Mouse (Mus musculus): ENCODE results near the gene Gramd1b. TPM values are rescaled to one million over a fixed set of nuclear protein-coding genes. Genes with fewer than 3 reads are reported as not detected.

Gramd1b gene
- 188 and 204 TPM in 2 replicates for polyA plus RNA-seq (2012; rRNA removed)

DNA sequence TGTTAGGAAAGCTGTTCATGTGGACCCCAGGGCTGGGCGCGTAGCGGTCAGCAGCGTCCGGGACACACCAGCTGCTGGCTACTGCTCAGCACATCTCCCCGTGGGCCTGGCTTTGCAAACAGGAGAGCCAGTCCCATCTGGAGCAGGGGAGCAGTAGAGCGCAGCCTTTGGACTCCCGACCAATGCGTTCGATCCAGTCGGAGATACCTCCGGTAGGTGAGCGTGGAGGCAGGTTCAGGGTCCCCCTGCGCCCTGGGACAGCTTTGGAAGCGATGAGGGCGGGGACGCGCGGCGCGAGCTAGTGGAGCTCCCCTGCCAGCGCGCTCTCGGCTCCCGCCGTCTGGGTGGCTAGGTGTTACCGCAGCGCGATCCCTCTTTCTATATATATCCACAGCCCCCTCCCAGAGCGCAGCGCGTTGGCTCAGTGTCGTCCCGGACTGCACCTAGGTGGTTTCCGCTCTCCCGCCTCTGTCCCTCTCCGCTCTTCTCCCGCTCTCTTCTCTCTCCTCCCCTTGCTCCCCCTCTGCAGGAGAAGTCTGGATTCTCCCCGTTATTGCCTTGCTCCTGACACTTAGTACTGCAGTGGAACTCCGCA lies at the start of gene Gramd1b:
Gene Gramd1b (minus strand): TSS at position 357 of the 595 bp plus-strand sequence.
- Histone ChIP-seq H3K4me3 (replicated peaks; ENCODE audit: insufficient read depth, low read depth, low read length) (peak within 1 kb of the TSS; percentile 94), H3K27ac (ENCODE audit: insufficient read depth, low read length) (peak within 1 kb of the TSS; percentile 96), H3K4me1 (ENCODE audit: control insufficient read depth, insufficient read depth, low read length) (peaks cover 3% of the 10 kb centered on the region; the same call in 1 of the 2 replicates), H3K27me3 (ENCODE audit: control insufficient read depth, insufficient read depth, low read length) (no peaks in the 10 kb centered on the region)
- no peak for TF ChIP-seq CTCF (IDR thresholded peaks at IDR 0.05; ENCODE audit: borderline replicate concordance, insufficient read depth, low read depth, low read length)
- peak; percentile 47; the same call in 1 of the 2 replicates for TF ChIP-seq POLR2A (IDR thresholded peaks at IDR 0.05; ENCODE audit: borderline replicate concordance, insufficient read depth, low read length)
- WGBS = under 1% methylated on average over 40 of the region's 40 CpGs
- peak; percentile 73 to 75 for DNase-seq

DNA sequence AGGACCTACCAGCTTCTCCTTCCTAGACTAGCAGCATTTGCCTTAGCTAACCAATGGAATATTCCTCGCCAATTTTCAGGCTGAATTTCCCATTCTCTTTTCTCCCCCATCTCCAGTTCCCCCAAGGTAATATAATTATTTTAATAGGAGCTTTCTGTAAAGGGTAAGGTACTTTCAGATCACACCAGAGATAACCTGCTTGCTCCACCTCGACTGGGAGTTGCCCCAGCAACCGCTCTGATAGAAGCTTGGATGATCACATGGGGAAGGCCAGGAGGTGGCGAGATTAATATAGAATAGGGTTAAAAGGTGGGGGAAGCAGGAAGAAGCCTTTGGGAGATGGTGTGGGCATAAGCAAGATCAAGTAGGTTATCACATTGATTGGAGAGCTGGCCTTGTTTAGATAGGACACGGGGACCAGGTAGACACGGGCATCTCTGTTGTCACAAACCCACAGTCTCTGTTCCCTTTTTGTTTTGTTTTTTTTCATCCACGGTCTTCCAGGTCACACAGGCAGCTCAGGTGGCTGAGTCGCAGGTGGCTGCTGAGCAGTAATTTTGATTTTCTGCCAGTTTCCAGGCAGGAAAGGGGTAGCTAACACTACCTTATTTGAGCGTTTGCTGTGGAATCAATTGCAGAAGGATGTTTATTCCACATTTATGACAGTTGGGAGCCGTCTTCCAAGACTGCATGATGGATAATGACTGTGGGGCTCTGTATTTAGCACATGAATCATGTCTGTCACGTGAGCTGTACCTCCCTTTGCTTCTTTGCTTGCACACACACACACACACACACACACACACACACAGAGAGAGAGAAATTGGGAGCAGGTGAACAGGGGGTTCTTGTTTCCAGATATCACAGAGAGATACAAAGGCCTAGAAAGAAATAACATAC lies 47.8 kb upstream of the Gramd1b start:
- TF ChIP-seq POLR2A (IDR thresholded peaks at IDR 0.05; ENCODE audit: borderline replicate concordance, insufficient read depth, low read length) (no peak), CTCF (IDR thresholded peaks at IDR 0.05; ENCODE audit: borderline replicate concordance, insufficient read depth, low read depth, low read length) (no peak)
- Histone ChIP-seq H3K4me3 (replicated peaks; ENCODE audit: insufficient read depth, low read depth, low read length) (no peak overlapping the region), H3K27me3 (ENCODE audit: control insufficient read depth, insufficient read depth, low read length) (no peaks in the 10 kb centered on the region), H3K4me1 (ENCODE audit: control insufficient read depth, insufficient read depth, low read length) (peaks cover 15% of the 10 kb centered on the region; the same call in 1 of the 2 replicates), H3K27ac (ENCODE audit: insufficient read depth, low read length) (peak overlapping the region; percentile 69)
- peak; percentile 48 to 53 for DNase-seq
- WGBS = 29% methylated on average over 11 of the region's 11 CpGs

DNA sequence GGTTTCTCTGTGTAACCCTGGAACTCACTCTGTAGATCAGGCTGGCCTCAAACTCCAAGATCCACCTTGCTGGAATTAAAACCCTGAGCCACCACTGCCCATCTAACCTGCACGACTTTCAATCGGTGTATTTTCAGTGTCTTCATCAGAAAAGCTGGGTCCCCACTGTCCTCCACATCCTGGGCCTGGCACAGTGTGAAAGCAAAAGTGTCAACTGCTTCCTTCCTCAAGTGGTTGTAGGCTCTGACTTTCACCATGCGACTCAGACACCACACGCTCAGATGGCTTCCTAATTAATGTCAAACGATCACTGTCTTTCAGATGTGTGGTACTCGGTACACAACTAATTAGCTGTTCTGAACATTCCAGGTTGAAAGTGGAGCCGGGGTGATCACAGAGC lies 45.9 kb upstream of the Gramd1b start:
- Histone ChIP-seq H3K27ac (ENCODE audit: insufficient read depth, low read length) (no peak overlapping the region), H3K27me3 (ENCODE audit: control insufficient read depth, insufficient read depth, low read length) (no peaks in the 10 kb centered on the region), H3K4me1 (ENCODE audit: control insufficient read depth, insufficient read depth, low read length) (peaks cover 11% of the 10 kb centered on the region; the same call in 1 of the 2 replicates), H3K4me3 (replicated peaks; ENCODE audit: insufficient read depth, low read depth, low read length) (no peak overlapping the region)
- TF ChIP-seq CTCF (IDR thresholded peaks at IDR 0.05; ENCODE audit: borderline replicate concordance, insufficient read depth, low read depth, low read length) (no peak), POLR2A (IDR thresholded peaks at IDR 0.05; ENCODE audit: borderline replicate concordance, insufficient read depth, low read length) (no peak)
- 90% methylated on average over 7 of the region's 7 CpGs for WGBS
- DNase-seq = no peak

DNA sequence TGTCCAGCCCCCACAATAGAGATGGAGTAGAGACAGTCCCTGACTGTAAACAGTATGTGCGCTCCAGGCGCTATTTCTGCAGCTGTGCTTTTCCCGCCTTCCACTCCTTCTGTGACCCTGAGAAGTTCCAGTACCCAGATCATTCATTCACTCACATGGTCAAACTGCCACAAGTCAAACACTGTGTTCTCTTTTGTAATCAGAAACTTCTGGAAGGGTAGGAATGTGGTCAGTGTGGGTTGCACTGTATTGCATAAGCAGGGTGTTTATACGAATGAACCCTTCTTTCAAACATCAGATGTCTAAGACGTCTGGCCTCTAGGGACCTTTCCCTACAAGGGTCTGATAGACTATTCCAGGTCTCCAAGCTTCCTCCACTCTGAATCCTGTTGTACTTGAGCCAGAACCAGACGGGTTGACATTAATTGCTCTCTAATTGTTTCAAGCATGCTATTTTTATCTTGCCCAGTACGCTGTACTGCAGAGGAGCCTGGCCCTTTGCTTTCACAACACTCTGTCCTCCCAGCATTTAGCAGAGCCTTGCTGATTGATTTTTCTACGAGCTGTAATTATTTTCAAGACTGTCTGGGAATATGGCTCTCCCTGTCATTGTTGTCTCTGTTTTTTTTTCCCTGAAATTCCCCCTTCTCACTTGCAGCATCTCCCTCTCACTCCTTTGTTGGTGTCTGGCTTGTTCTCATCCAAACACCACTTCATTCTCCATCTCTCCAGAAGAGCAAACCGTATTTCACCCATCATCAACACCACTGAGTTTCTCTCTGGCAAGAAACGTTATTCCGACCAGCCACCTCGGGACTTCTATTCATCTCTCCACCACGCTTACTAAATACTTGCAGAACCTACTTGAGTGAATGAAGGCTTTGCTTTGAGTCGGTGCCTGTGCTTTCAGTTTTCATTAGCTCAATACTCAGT lies 44.1 kb upstream of the Gramd1b start:
- TF ChIP-seq CTCF (IDR thresholded peaks at IDR 0.05; ENCODE audit: borderline replicate concordance, insufficient read depth, low read depth, low read length) (no peak), POLR2A (IDR thresholded peaks at IDR 0.05; ENCODE audit: borderline replicate concordance, insufficient read depth, low read length) (no peak)
- peaks cover 11% of the 10 kb centered on the region; the same call in 1 of the 2 replicates for H3K4me1 ChIP-seq (ENCODE audit: control insufficient read depth, insufficient read depth, low read length)
- H3K27me3 ChIP-seq (ENCODE audit: control insufficient read depth, insufficient read depth, low read length) = no peaks in the 10 kb centered on the region
- WGBS = 51% methylated on average over 14 of the region's 14 CpGs
- no peak overlapping the region for H3K27ac ChIP-seq (ENCODE audit: insufficient read depth, low read length)
- no peak overlapping the region for H3K4me3 ChIP-seq (replicated peaks; ENCODE audit: insufficient read depth, low read depth, low read length)
- DNase-seq = peak in 1 of 2 experiments; percentile 53

DNA sequence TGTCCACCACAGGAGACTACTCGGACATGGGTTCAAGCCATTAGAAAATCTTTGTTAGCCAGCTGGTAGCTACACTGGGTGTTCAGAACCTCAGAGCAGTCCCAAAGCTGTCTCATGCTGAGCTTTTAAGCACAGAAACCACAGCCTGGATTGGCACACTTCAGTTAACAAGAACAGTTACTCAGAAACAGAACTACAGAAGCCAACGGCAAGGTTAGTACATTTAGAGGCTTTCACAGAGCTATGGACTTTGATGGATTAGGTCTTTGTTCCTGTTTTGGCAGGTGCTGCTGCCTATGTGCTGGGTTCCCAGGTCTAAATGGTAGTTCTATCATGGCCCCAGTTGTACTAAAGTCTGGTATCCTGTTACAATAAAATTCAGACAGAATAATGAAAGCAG lies 40.1 kb upstream of the Gramd1b start:
- WGBS = 54% methylated on average over 2 of the region's 2 CpGs
- TF ChIP-seq CTCF (IDR thresholded peaks at IDR 0.05; ENCODE audit: borderline replicate concordance, insufficient read depth, low read depth, low read length) (no peak), POLR2A (IDR thresholded peaks at IDR 0.05; ENCODE audit: borderline replicate concordance, insufficient read depth, low read length) (no peak)

DNA sequence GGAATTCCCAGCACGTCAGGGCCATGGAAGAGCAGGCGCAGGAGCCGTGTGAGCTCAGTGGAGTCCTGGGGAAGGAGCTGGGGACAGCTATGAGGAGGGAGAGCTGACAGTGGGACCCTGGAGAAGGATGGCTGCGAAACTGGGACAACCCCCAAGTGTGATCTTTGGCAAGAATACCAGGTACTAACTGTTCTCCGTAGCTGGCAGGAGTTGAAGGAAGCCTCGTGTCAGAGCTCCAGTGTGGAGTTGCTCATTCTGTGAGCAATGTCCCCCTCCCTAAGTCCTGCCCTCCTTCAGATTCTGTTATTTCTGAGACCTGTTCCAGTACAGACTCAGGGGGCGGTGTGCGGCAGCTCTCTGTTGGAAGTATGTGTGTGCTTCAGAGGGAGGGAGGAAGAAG lies 36.9 kb upstream of the Gramd1b start:
- H3K27ac ChIP-seq (ENCODE audit: insufficient read depth, low read length) = no peak overlapping the region

More for the DNA sequence above, 40.1 kb upstream of the Gramd1b start:
- no peak overlapping the region for H3K4me3 ChIP-seq (replicated peaks; ENCODE audit: insufficient read depth, low read depth, low read length)
- H3K4me1 ChIP-seq (ENCODE audit: control insufficient read depth, insufficient read depth, low read length) = peaks cover 6% of the 10 kb centered on the region; the same call in 1 of the 2 replicates
- DNase-seq = no peak
- H3K27me3 ChIP-seq (ENCODE audit: control insufficient read depth, insufficient read depth, low read length) = no peaks in the 10 kb centered on the region
- no peak overlapping the region for H3K27ac ChIP-seq (ENCODE audit: insufficient read depth, low read length)

DNA sequence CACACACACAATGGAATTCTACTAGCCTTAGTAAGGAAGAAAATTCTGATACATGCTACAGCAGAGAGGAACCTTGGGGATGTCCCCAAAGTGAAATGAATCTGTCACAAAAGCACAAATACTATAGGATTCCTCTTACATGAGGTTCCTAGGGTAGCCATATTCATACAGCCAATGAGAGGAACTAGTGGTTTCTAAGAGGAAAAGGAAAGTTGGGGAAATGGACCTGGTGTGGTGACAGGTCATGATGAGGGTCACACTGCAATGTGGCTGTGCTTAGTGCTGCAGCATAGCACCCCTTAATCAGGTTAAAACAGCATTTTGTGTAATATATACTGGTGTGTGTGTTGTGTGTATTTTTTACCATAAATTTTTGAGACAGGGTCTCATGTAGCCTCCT lies 32.6 kb upstream of the Gramd1b start:
- peaks cover 6% of the 10 kb centered on the region; the same call in 1 of the 2 replicates for H3K4me1 ChIP-seq (ENCODE audit: control insufficient read depth, insufficient read depth, low read length)

More for the DNA sequence above, 36.9 kb upstream of the Gramd1b start:
- Histone ChIP-seq H3K4me3 (replicated peaks; ENCODE audit: insufficient read depth, low read depth, low read length) (no peak overlapping the region), H3K4me1 (ENCODE audit: control insufficient read depth, insufficient read depth, low read length) (peaks cover 6% of the 10 kb centered on the region; the same call in 1 of the 2 replicates), H3K27me3 (ENCODE audit: control insufficient read depth, insufficient read depth, low read length) (no peaks in the 10 kb centered on the region)
- DNase-seq = peak in 1 of 2 experiments; percentile 46
- WGBS = 32% methylated on average over 8 of the region's 8 CpGs
- TF ChIP-seq CTCF (IDR thresholded peaks at IDR 0.05; ENCODE audit: borderline replicate concordance, insufficient read depth, low read depth, low read length) (no peak), POLR2A (IDR thresholded peaks at IDR 0.05; ENCODE audit: borderline replicate concordance, insufficient read depth, low read length) (no peak)

More for the DNA sequence above, 32.6 kb upstream of the Gramd1b start:
- Histone ChIP-seq H3K27ac (ENCODE audit: insufficient read depth, low read length) (no peak overlapping the region), H3K4me3 (replicated peaks; ENCODE audit: insufficient read depth, low read depth, low read length) (no peak overlapping the region), H3K27me3 (ENCODE audit: control insufficient read depth, insufficient read depth, low read length) (no peaks in the 10 kb centered on the region)
- TF ChIP-seq POLR2A (IDR thresholded peaks at IDR 0.05; ENCODE audit: borderline replicate concordance, insufficient read depth, low read length) (no peak), CTCF (IDR thresholded peaks at IDR 0.05; ENCODE audit: borderline replicate concordance, insufficient read depth, low read depth, low read length) (no peak)
- DNase-seq = no peak
